Mouse (Mus musculus) spleen, adult 2 months (tissue): Measurements from ENCODE around the gene Ddx51.

ENCODE experiments used
- CTCF ChIP-seq: fragments of 200-500 bp; IDR thresholded peaks from 2 replicates; pipeline ENCODE4 v1.5.1; 2011; ENCODE audit warnings: mild to moderate bottlenecking, inconsistent platforms; ENCODE audit not compliant: insufficient read depth, insufficient read length, insufficient replicate concordance; ENCODE audit errors: extremely low read depth
- POLR2A ChIP-seq: fragments of 200-500 bp; IDR thresholded peaks from 2 replicates; pipeline ENCODE4 v1.6.1; 2011; ENCODE audit warnings: low read depth, low read length, inconsistent platforms

DNA sequence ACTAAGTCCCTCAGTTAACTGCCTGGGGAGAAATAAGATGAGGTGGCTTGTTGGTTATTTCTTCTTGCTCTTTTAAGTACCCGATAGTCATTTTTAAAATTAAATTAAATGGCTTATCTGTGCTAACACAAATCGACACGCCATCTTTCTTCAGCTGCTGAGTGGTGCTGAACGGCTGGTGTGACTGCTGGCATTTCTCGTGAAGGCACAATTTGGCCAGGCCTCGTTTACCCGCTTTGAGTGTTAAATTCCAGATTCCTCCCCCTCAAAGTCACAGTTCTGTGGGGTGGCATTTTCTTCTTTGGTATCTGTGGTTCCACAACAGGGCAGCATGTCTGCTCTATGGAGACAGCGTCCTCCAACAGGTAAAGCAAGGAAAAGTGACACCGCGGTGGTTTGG lies 25.9 kb upstream of the Ddx51 start:
- TF ChIP-seq CTCF (no peak), POLR2A (no peak)
